ENCODE assay signal across 8 mouse cellular contexts in the genomic region with DNA sequence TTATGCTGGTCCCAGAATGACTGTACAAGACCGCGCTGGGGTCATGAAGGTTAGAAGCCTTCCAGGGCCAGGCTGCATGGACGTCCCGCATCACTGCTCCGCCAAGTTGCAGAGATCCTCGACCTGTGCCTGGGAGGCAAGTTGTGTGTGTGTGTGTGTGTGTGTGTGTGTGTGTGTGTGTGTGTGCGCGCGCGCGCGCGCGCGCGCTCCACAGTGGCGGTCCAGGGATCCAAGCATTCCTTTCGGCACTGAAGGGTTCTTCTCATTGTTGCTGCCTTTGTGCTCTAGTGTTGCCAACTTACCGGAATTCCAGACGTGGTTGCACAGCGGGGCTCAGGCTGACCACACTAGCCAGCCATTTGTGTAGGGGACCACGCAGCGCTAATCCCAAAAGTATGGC. TPM values are rescaled to one million over a fixed set of nuclear protein-coding genes. Genes with fewer than 3 reads are reported as not detected.
DNase-seq lines count a peak whose midpoint lies in the region; ATAC-seq and TF ChIP-seq lines count a peak whose summit lies in the region.

No protein-coding gene starts in this region.

- TF ChIP-seq POLR2A in ES-Bruce4 (IDR thresholded peaks at IDR 0.05; ENCODE audit: insufficient read depth, low read length) = no peak

- peak overlapping the region; percentile 45 for H3K4me3 ChIP-seq in ES-Bruce4 (ENCODE audit: low read depth, low read length)
- peak overlapping the region; percentile 43; the same call in 1 of the 2 replicates for H3K4me3 ChIP-seq in intestine, embryonic 16.5 days (ENCODE audit: low read length)
- peak overlapping the region; percentile 30 for H3K4me3 ChIP-seq in lung, embryonic 16.5 days (ENCODE audit: low read length)

- 0 out of 2 replicates have a peak, but pooled peaks have one; percentile 43 for TF ChIP-seq EP300 in ES-Bruce4 (IDR thresholded peaks at IDR 0.05; ENCODE audit: insufficient read depth, low read depth, low read length)

- ATAC-seq in intestine, embryonic 16.5 days = no peak
- no peak for ATAC-seq in lung, embryonic 16.5 days (ENCODE audit: low read depth)
- ATAC-seq in frontal cortex, adult (ENCODE audit: low TSS enrichment) = no peak

- under 1% methylated on average over 23 of the region's 23 CpGs for WGBS in intestine, embryonic 16.5 days
- WGBS in lung, embryonic 16.5 days = 3% methylated on average over 12 of the region's 23 CpGs

- peaks cover 7% of the 10 kb centered on the region; the same call in 1 of the 2 replicates for H3K27me3 ChIP-seq in ES-Bruce4 (ENCODE audit: control insufficient read depth, insufficient read depth, low read length, poor library complexity, severe bottlenecking)
- H3K27me3 ChIP-seq in intestine, embryonic 16.5 days (replicated peaks; ENCODE audit: control insufficient read depth, insufficient read depth, low read length) = peaks cover 38% of the 10 kb centered on the region
- H3K27me3 ChIP-seq in lung, embryonic 16.5 days (ENCODE audit: control insufficient read depth, insufficient read depth, low read depth, low read length) = peaks cover 55% of the 10 kb centered on the region

- no peaks in the 10 kb centered on the region for H3K36me3 ChIP-seq in ES-Bruce4 (ENCODE audit: control insufficient read depth, insufficient read depth, low read length, poor library complexity, severe bottlenecking)
- no peaks in the 10 kb centered on the region for H3K36me3 ChIP-seq in intestine, embryonic 16.5 days (ENCODE audit: control insufficient read depth, insufficient read depth, low read length)
- H3K36me3 ChIP-seq in lung, embryonic 16.5 days (ENCODE audit: control insufficient read depth, insufficient read depth, low read length) = no peaks in the 10 kb centered on the region

- peak; percentile 66 for DNase-seq in embryo, embryonic 11 days
- DNase-seq in left cerebral cortex, postnatal 25 days (ENCODE audit: low spot score in 2 of 2) = no peak
- no peak for DNase-seq in right cerebral cortex, postnatal 25 days
- DNase-seq in thymus, postnatal 10 days (ENCODE audit: low spot score in 2 of 2) = no peak

- no peak for TF ChIP-seq CTCF in ES-Bruce4 (IDR thresholded peaks at IDR 0.05; ENCODE audit: low read depth, low read length)

- peak overlapping the region; percentile 19 for H3K4me2 ChIP-seq in intestine, embryonic 16.5 days (ENCODE audit: low read depth, low read length)
- H3K4me2 ChIP-seq in lung, embryonic 16.5 days (ENCODE audit: low read depth, low read length) = peak overlapping the region; percentile 99

- no peaks in the 10 kb centered on the region for H3K4me1 ChIP-seq in ES-Bruce4 (ENCODE audit: control insufficient read depth, insufficient read depth, low read length)
- H3K4me1 ChIP-seq in intestine, embryonic 16.5 days (ENCODE audit: control insufficient read depth, insufficient read depth, low read length) = peaks cover 22% of the 10 kb centered on the region
- H3K4me1 ChIP-seq in lung, embryonic 16.5 days (replicated peaks; ENCODE audit: control insufficient read depth, insufficient read depth, low read length) = peaks cover 29% of the 10 kb centered on the region

- peak overlapping the region; percentile 22; the same call in 1 of the 2 replicates for H3K9ac ChIP-seq in ES-Bruce4 (ENCODE audit: low read depth, poor library complexity, severe bottlenecking)
- H3K9ac ChIP-seq in intestine, embryonic 16.5 days (ENCODE audit: low read depth, low read length) = no peak overlapping the region
- no peak overlapping the region for H3K9ac ChIP-seq in lung, embryonic 16.5 days (ENCODE audit: low read length)

- H3K27ac ChIP-seq in ES-Bruce4 (ENCODE audit: insufficient read depth, low read length) = no peak overlapping the region
- H3K27ac ChIP-seq in intestine, embryonic 16.5 days (ENCODE audit: low read length) = no peak overlapping the region
- H3K27ac ChIP-seq in lung, embryonic 16.5 days (ENCODE audit: low read length) = no peak overlapping the region

- intact Hi-C loops in left cerebral cortex, postnatal 25 days (cut with DNase I) = no loop called here

- H3K9me3 ChIP-seq in ES-Bruce4 (replicated peaks; ENCODE audit: control insufficient read depth, insufficient read depth, low read length, poor library complexity, severe bottlenecking) = no peaks in the 10 kb centered on the region
- H3K9me3 ChIP-seq in intestine, embryonic 16.5 days (ENCODE audit: control insufficient read depth, low read length) = no peaks in the 10 kb centered on the region
- H3K9me3 ChIP-seq in lung, embryonic 16.5 days (ENCODE audit: control insufficient read depth, low read length) = no peaks in the 10 kb centered on the region

RNA-seq across cellular contexts. Expression of a gene that starts 2.0 kb away (rescaled TPM):
- polyA plus RNA-seq in ES-Bruce4 (2011; ENCODE audit: insufficient read depth, insufficient read length, low read depth, missing spikeins) = 92.6 and 92.9 TPM in 2 replicates
- 2.0 and 2.2 TPM in 2 replicates for polyA plus RNA-seq in intestine, embryonic 16.5 days (2015; fragmentation: Nextera tagmentation; extraction: Ambion mirVana)
- 0.29 and 0.39 TPM in 2 replicates for polyA plus RNA-seq in lung, embryonic 16.5 days (2015; fragmentation: Nextera tagmentation; extraction: Ambion mirVana)
- total RNA-seq in left cerebral cortex, postnatal 25 days (2021) = under 1 TPM; 0.14 to 0.44 TPM

RNA-seq across cellular contexts. Expression of a gene that starts 59.1 kb away (rescaled TPM):
- polyA plus RNA-seq in ES-Bruce4 (2011; ENCODE audit: insufficient read depth, insufficient read length, low read depth, missing spikeins) = 15.9 and 17.7 TPM in 2 replicates
- 10.3 and 11.1 TPM in 2 replicates for polyA plus RNA-seq in intestine, embryonic 16.5 days (2015; fragmentation: Nextera tagmentation; extraction: Ambion mirVana)
- 18.3 and 19.7 TPM in 2 replicates for polyA plus RNA-seq in lung, embryonic 16.5 days (2015; fragmentation: Nextera tagmentation; extraction: Ambion mirVana)
- 10 to 100 TPM; 22.6 to 28.3 TPM for total RNA-seq in left cerebral cortex, postnatal 25 days (2021)

Comparison
In these comparisons a context has a peak if more than half of its experiments do, and no peak if none do; other contexts are left out.
1. RNA of a gene that starts 2.0 kb away (polyA plus RNA-seq): 92.6 to 92.9 TPM in ES-Bruce4; 2.0 to 2.2 TPM in intestine, embryonic 16.5 days and 0.29 to 0.39 TPM in lung, embryonic 16.5 days; every median in the first group is over 10 times any median in the second.
2. Peak in every context shown above with its lines, with median percentiles within 50 percentile points of each other: H3K4me3 ChIP-seq.